Mouse (Mus musculus): ENCODE measurements around the gene Tmprss9. TPM values are rescaled to one million over a fixed set of nuclear protein-coding genes. Genes with fewer than 3 reads are reported as not detected.
A peak's percentile ranks its signal among the peaks of the same experiment; 100 is the strongest.

Tmprss9 gene
- polyA plus RNA-seq, 1 experiment from 2014 or later: 0.12 TPM

DNA sequence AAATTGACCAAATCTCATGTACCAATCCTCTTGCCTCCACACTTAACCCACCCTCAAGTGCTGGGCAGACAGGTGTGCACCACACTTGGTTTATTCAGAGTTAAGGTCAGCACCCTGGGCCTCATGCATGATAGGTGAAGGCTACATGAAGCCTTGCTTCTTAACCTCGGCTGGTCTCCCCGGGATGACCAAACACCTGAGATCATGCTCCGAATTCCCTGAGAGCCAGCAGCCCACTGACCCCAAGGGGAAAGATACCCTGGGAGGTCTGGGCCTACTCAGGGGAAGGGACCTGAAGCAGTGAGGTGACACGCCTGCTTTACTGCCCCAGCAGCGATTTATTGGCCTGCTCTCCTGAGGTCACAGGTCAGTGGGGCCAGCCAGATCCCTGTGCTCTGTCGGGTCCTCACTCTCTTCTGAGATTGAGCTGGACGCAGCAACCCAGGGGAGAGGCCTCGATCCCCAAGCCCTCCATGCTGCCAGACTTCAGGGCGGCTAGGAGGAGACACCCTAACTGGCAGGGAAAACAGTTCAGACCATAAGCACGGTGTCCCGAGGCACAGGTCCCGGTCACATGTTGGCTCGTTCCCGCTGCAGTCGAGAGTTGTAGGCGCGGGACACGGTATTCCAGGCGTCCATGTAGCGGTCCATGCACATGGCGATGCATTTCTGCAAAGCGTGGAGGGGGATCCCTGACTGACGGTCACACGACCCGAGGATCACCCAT lies 28.1 kb downstream of the Tmprss9 start:
- Histone ChIP-seq H3K4me2 (ENCODE audit: low read depth, low read length) (peak overlapping the region; percentile 99), H3K4me1 (ENCODE audit: insufficient read depth) (peaks cover 15% of the 10 kb centered on the region), H3K4me3 (ENCODE audit: low read depth, low read length) (peak overlapping the region; percentile 98), H3K9me3 (ENCODE audit: low read length) (no peaks in the 10 kb centered on the region), H3K27me3 (ENCODE audit: insufficient read depth, low read length) (no peaks in the 10 kb centered on the region), H3K36me3 (replicated peaks; ENCODE audit: insufficient read depth, low read length) (peaks cover 27% of the 10 kb centered on the region), H3K9ac (replicated peaks) (peak overlapping the region; percentile 89), H3K27ac (ENCODE audit: low read depth) (peak overlapping the region; percentile 90)
- ATAC-seq: no peak
- TF ChIP-seq EP300 (IDR thresholded peaks at IDR 0.05; ENCODE audit: low read depth): no peak
- no peak for TF ChIP-seq CTCF (IDR thresholded peaks at IDR 0.05; ENCODE audit: low read depth)
- DNase-seq: no peak
- WGBS (ENCODE audit: insufficient replicate concordance): 11% methylated on average over 25 of the region's 25 CpGs

- DNase-seq: peak; percentile 97
- no peaks in the 10 kb centered on the region for H3K9me3 ChIP-seq (ENCODE audit: low read length)
- WGBS (ENCODE audit: insufficient replicate concordance): under 1% methylated on average over 72 of the region's 72 CpGs
- peak within 1 kb of the TSS; percentile 98 for H3K4me3 ChIP-seq (ENCODE audit: low read depth, low read length)
- peak within 1 kb of the TSS; percentile 90 for H3K27ac ChIP-seq (ENCODE audit: low read depth)
- H3K4me2 ChIP-seq (ENCODE audit: low read depth, low read length): peak within 1 kb of the TSS; percentile 99
- peaks cover 27% of the 10 kb centered on the region for H3K36me3 ChIP-seq (replicated peaks; ENCODE audit: insufficient read depth, low read length)
- peak; percentile 97 for ATAC-seq
- no peaks in the 10 kb centered on the region for H3K27me3 ChIP-seq (ENCODE audit: insufficient read depth, low read length)
- TF ChIP-seq CTCF (IDR thresholded peaks at IDR 0.05; ENCODE audit: low read depth): no peak
- TF ChIP-seq EP300 (IDR thresholded peaks at IDR 0.05; ENCODE audit: low read depth): peak; percentile 49; the same call in 1 of the 2 replicates
- peaks cover 15% of the 10 kb centered on the region for H3K4me1 ChIP-seq (ENCODE audit: insufficient read depth)
- peak within 1 kb of the TSS; percentile 89 for H3K9ac ChIP-seq (replicated peaks)
Observed at GRCm38 (mm10) chr10:80900318-80901247, 28.9 kb downstream of the Tmprss9 start, which contains the start of gene Timm13. TSS of gene Timm13 (minus strand) at chr10:80900969.

DNA sequence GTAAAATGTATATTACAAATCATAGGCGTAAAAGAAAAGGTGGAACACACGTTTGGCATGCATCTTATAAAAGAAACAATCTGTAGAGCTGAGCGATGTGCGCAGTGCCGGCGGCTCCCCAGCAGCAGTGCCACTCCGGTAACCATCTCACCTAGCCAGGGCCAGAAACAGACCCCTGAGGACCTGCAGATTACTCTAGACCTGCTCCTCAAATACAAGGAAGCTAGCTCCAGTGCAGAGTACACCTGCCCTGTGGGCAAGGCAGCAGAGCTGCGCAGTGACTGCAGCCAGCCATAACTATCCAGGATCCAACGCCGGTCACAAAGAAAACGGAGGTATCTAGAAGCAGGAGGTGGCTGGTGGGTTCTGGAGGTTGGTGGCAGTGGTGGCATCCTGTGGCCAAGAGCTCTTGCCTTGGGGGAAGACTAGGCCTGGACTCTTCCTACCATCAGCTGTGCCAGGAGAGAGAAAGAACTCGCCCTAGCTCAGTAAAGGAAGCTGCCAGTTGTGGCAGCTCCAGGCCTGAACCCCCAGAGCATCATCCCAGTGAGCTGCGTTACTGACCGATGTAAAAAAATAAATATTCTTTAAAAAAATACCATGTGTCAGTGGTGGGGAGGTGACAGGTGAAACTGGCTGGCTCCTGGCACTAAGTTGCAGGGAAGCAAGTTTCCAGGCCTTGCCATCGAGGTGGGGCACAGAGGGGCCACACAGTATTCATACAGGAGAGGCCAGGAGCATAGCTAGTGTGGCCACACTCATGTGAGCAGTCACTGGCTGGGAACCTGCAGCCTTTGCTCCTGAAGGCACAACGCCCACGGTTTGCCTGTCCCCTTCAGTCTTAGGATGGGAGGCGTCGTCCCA lies 30.0 kb downstream of the Tmprss9 start:
- Histone ChIP-seq H3K27me3 (ENCODE audit: insufficient read depth, low read length) (no peaks in the 10 kb centered on the region), H3K4me2 (ENCODE audit: low read depth, low read length) (peak overlapping the region; percentile 42), H3K9me3 (ENCODE audit: low read length) (no peaks in the 10 kb centered on the region), H3K36me3 (replicated peaks; ENCODE audit: insufficient read depth, low read length) (peaks cover 32% of the 10 kb centered on the region), H3K27ac (ENCODE audit: low read depth) (peak overlapping the region; percentile 49; the same call in 1 of the 2 replicates), H3K4me1 (ENCODE audit: insufficient read depth) (peaks cover 15% of the 10 kb centered on the region), H3K9ac (replicated peaks) (no peak overlapping the region), H3K4me3 (ENCODE audit: low read depth, low read length) (peak overlapping the region; percentile 98)
- DNase-seq: no peak
- WGBS (ENCODE audit: insufficient replicate concordance): 89% methylated on average over 19 of the region's 19 CpGs
- TF ChIP-seq EP300 (IDR thresholded peaks at IDR 0.05; ENCODE audit: low read depth) (no peak), CTCF (IDR thresholded peaks at IDR 0.05; ENCODE audit: low read depth) (no peak)
- no peak for ATAC-seq

- WGBS (ENCODE audit: insufficient replicate concordance): 91% methylated on average over 9 of the region's 9 CpGs
- H3K36me3 ChIP-seq (replicated peaks; ENCODE audit: insufficient read depth, low read length): peaks cover 32% of the 10 kb centered on the region
- no peaks in the 10 kb centered on the region for H3K27me3 ChIP-seq (ENCODE audit: insufficient read depth, low read length)
- H3K9me3 ChIP-seq (ENCODE audit: low read length): no peaks in the 10 kb centered on the region
- no peak for TF ChIP-seq CTCF (IDR thresholded peaks at IDR 0.05; ENCODE audit: low read depth)
- no peak for TF ChIP-seq EP300 (IDR thresholded peaks at IDR 0.05; ENCODE audit: low read depth)
- H3K9ac ChIP-seq (replicated peaks): no peak overlapping the region
- no peak for DNase-seq
- ATAC-seq: no peak
- H3K4me1 ChIP-seq (ENCODE audit: insufficient read depth): peaks cover 15% of the 10 kb centered on the region
- H3K27ac ChIP-seq (ENCODE audit: low read depth): no peak overlapping the region
- no peak overlapping the region for H3K4me2 ChIP-seq (ENCODE audit: low read depth, low read length)
- H3K4me3 ChIP-seq (ENCODE audit: low read depth, low read length): no peak overlapping the region
Observed at GRCm38 (mm10) chr10:80902273-80902940, 30.8 kb downstream of the Tmprss9 start.

- Histone ChIP-seq H3K9me3 (ENCODE audit: low read length) (no peaks in the 10 kb centered on the region), H3K4me1 (ENCODE audit: insufficient read depth) (peaks cover 15% of the 10 kb centered on the region), H3K4me3 (ENCODE audit: low read depth, low read length) (no peak overlapping the region), H3K4me2 (ENCODE audit: low read depth, low read length) (no peak overlapping the region), H3K27ac (ENCODE audit: low read depth) (no peak overlapping the region), H3K36me3 (replicated peaks; ENCODE audit: insufficient read depth, low read length) (peaks cover 36% of the 10 kb centered on the region), H3K9ac (replicated peaks) (no peak overlapping the region), H3K27me3 (ENCODE audit: insufficient read depth, low read length) (no peaks in the 10 kb centered on the region)
- DNase-seq: no peak
- 90% methylated on average over 10 of the region's 10 CpGs for WGBS (ENCODE audit: insufficient replicate concordance)
- ATAC-seq: no peak
- TF ChIP-seq CTCF (IDR thresholded peaks at IDR 0.05; ENCODE audit: low read depth) (no peak), EP300 (IDR thresholded peaks at IDR 0.05; ENCODE audit: low read depth) (no peak)
Observed at GRCm38 (mm10) chr10:80903282-80903681, 31.6 kb downstream of the Tmprss9 start.
